13 mouse cellular contexts compared by ENCODE assay signal in genomic region chr19:53073521-53073920, GRCm38 (mm10). TPM values are rescaled to one million over a fixed set of nuclear protein-coding genes. Genes with fewer than 3 reads are reported as not detected.
DNase-seq lines count a peak whose midpoint lies in the region; ATAC-seq lines count a peak whose summit lies in the region.
"Had no signal": no experiment of that assay in that cellular context is flagged by ENCODE, and none has a peak within 500 bp of the region (broad histone marks: within the 10 kb centered on the region; RNA-seq: fewer than 3 reads in every experiment).

No protein-coding gene starts in this region.

- ATAC-seq in embryonic facial prominence, embryonic 12.5 days (ENCODE audit: insufficient number of reproducible peaks, insufficient read depth, low FRiP score, low TSS enrichment), result no peak
- ATAC-seq in liver, embryonic 11.5 days (replicated peaks; ENCODE audit: low FRiP score), result no peak
- ATAC-seq: inflammation-experienced regulatory T-cells, adult 6 months had no signal

- H3K4me2 ChIP-seq in embryonic facial prominence, embryonic 12.5 days (replicated peaks), result no peak overlapping the region
- H3K4me2 ChIP-seq in liver, embryonic 11.5 days, result no peak overlapping the region
- H3K4me2 ChIP-seq: embryonic facial prominence, embryonic 15.5 days had no signal

- no peaks in the 10 kb centered on the region for H3K9me3 ChIP-seq in embryonic facial prominence, embryonic 12.5 days
- no peaks in the 10 kb centered on the region for H3K9me3 ChIP-seq in embryonic facial prominence, embryonic 10.5 days
- H3K9me3 ChIP-seq in liver, embryonic 11.5 days (ENCODE audit: control insufficient read depth, low read length), result no peaks in the 10 kb centered on the region
- H3K9me3 ChIP-seq: embryonic facial prominence, embryonic 15.5 days had no signal

- no peak for DNase-seq in embryonic facial prominence, embryonic 10.5 days (ENCODE audit: low spot score)
- peak; percentile 37 for DNase-seq in liver
- DNase-seq in liver, embryonic 11.5 days (ENCODE audit: low spot score), result no peak
- peak; percentile 12 to 14 for DNase-seq in B cell, adult 2 months
- DNase-seq in induced T-regulatory cell, adult 2 months (ENCODE audit: low read depth), result peak; percentile 30
- no peak for DNase-seq in frontal cortex, postnatal 25 days (ENCODE audit: low spot score in 2 of 2)
- DNase-seq in frontal cortex, postnatal 14 days (ENCODE audit: low spot score in 2 of 2), result no peak
- DNase-seq: cerebellum, adult 9-11 months; left cerebral cortex, postnatal 4 days had no signal

- H3K4me3 ChIP-seq in embryonic facial prominence, embryonic 12.5 days, result no peak overlapping the region
- H3K4me3 ChIP-seq in embryonic facial prominence, embryonic 10.5 days, result no peak overlapping the region
- no peak overlapping the region for H3K4me3 ChIP-seq in liver, embryonic 11.5 days (ENCODE audit: low read depth, low read length)
- H3K4me3 ChIP-seq: embryonic facial prominence, embryonic 15.5 days had no signal

- no peaks in the 10 kb centered on the region for H3K27me3 ChIP-seq in embryonic facial prominence, embryonic 12.5 days
- no peaks in the 10 kb centered on the region for H3K27me3 ChIP-seq in embryonic facial prominence, embryonic 10.5 days (replicated peaks; ENCODE audit: low read depth, poor library complexity, severe bottlenecking)
- H3K27me3 ChIP-seq in liver, embryonic 11.5 days (replicated peaks; ENCODE audit: control insufficient read depth, insufficient read depth, low read length), result no peaks in the 10 kb centered on the region
- H3K27me3 ChIP-seq: embryonic facial prominence, embryonic 15.5 days had no signal

- no peaks in the 10 kb centered on the region for H3K36me3 ChIP-seq in embryonic facial prominence, embryonic 12.5 days
- no peaks in the 10 kb centered on the region for H3K36me3 ChIP-seq in embryonic facial prominence, embryonic 10.5 days (replicated peaks)
- no peaks in the 10 kb centered on the region for H3K36me3 ChIP-seq in liver, embryonic 11.5 days (ENCODE audit: control insufficient read depth, insufficient read depth, low read length)
- H3K36me3 ChIP-seq: embryonic facial prominence, embryonic 15.5 days had no signal

- 93% methylated on average over 4 of the region's 4 CpGs for WGBS in embryonic facial prominence, embryonic 12.5 days
- WGBS in embryonic facial prominence, embryonic 10.5 days, result 97% methylated on average over 4 of the region's 4 CpGs
- WGBS in liver, embryonic 11.5 days, result 96% methylated on average over 4 of the region's 4 CpGs

- H3K27ac ChIP-seq in embryonic facial prominence, embryonic 12.5 days, result peak overlapping the region; percentile 32; the same call in 1 of the 2 replicates
- H3K27ac ChIP-seq in embryonic facial prominence, embryonic 10.5 days (replicated peaks), result no peak overlapping the region
- H3K27ac ChIP-seq in liver, embryonic 11.5 days (ENCODE audit: low read depth, low read length), result no peak overlapping the region
- H3K27ac ChIP-seq: embryonic facial prominence, embryonic 15.5 days; macrophage had no signal

- H3K9ac ChIP-seq in embryonic facial prominence, embryonic 12.5 days, result no peak overlapping the region
- H3K9ac ChIP-seq in liver, embryonic 11.5 days (ENCODE audit: low read depth, low read length), result no peak overlapping the region
- H3K9ac ChIP-seq: embryonic facial prominence, embryonic 15.5 days had no signal

- H3K4me1 ChIP-seq in embryonic facial prominence, embryonic 12.5 days, result peaks cover 49% of the 10 kb centered on the region
- peaks cover 41% of the 10 kb centered on the region for H3K4me1 ChIP-seq in embryonic facial prominence, embryonic 10.5 days
- no peaks in the 10 kb centered on the region; the same call in 1 of the 2 replicates for H3K4me1 ChIP-seq in liver, embryonic 11.5 days (replicated peaks; ENCODE audit: control insufficient read depth, insufficient read depth, low read length)

RNA-seq across cellular contexts. Expression of gene Xpnpep1, which starts 33.5 kb away (rescaled TPM):
- 163 and 167 TPM in 2 replicates for polyA plus RNA-seq in embryonic facial prominence, embryonic 12.5 days (2016; fragmentation: Nextera tagmentation; extraction: Ambion mirVana)
- polyA plus RNA-seq in embryonic facial prominence, embryonic 10.5 days (2016; fragmentation: Nextera tagmentation; extraction: Ambion mirVana), result 158 and 159 TPM in 2 replicates
- polyA plus RNA-seq in liver, embryonic 11.5 days (2014; fragmentation: Nextera tagmentation; extraction: Ambion mirVana), result 180 and 196 TPM in 2 replicates

Comparison
In these comparisons a context has a peak if more than half of its experiments do, and no peak if none do; other contexts are left out.
1. DNase-seq: peak in liver (single experiment), B cell, adult 2 months (2 of 2) and induced T-regulatory cell, adult 2 months (single experiment); none in embryonic facial prominence, embryonic 10.5 days (single experiment), liver, embryonic 11.5 days (single experiment), frontal cortex, postnatal 25 days (0 of 2) and frontal cortex, postnatal 14 days (0 of 2).